Mouse (Mus musculus) embryo, embryonic 10.5 days (tissue): ENCODE results near the gene App.

ENCODE experiments used
- DNase-seq: peaks from one replicate; pipeline ENCODE4 v3.0.0-alpha.2; 2015; ENCODE audit warnings: low spot score

The App gene

GRCm38 (mm10) chr16:85150902-85151301, 22.7 kb downstream of the App start:
- DNase-seq: no peak

DNA sequence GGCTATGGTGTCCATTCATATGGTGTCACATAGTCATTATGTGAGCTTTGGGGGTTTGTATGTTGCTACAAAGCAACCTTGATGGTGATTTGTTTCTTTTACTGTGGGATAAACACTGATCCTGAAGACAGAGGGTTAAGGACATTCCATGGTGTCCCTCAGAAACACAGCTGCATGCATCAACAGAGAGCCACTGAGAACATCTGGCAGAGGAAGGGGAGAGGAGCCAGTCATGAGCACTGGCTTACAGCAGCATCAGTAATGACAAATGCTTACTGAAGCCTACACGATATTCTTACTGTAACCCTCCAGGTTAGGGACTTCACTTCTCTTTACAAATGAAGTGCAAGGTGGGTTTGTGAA, 24.1 kb downstream of the App start:
- DNase-seq: no peak

DNA sequence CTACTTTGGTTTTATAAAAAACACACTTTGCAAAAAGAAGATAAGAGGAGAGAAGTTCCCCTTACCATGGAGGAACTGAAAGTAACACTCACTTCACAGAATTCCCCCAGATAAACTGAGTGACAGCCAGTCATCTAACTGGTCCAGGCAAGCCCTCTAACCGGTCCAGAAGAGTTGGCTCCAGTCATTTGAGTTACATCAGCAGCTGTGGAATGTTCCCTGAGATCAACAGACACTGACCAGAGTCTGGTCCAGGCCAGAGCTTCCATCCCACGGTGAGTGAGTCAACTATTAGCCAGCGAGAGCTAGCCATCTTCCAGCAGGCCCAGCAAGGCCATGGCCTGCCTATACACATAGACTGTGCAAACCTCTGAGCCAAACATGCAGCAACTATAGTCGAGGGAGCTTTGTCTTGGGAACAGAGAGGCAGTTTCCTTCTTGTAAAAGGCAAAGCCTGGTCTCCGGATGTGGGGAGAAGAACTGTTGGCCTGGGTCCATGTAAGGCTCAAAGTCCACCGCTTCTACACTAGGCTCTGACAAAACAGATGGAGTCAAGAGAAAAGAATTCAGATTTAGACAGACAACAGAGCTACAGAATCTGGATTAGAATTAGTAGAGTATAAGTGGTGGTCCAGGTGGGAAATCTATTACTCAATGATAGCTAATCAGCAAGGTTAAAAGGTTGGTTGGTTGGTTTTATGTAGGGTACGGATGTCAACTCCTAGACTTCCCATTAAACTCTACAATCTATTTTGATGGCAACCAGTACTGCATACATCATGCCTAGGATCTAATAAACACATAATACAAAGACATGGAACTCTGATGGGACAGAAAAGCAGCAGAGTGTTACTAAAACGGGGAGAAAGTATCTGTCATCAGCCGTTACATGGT, 24.7 kb downstream of the App start:
- no peak for DNase-seq

DNA sequence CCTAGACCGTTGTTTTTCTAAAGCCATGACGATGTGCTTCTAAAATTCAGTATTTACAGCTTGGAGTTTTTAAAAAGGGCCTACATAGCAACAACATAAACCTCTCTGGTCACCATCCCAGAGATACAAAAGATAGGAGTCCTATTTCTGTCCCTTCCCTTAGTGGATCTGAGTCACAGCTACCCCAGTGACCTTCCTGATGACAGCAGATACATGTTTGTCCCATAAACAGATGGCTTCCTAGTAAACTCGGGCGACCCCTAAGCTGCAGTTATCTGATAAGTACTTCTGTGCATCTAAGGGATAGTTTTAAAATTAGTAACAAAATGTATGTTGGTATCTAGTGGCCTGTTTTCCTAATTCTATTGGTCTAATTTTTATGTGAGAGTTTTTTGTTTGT, 26.1 kb downstream of the App start:
- DNase-seq: no peak

DNA sequence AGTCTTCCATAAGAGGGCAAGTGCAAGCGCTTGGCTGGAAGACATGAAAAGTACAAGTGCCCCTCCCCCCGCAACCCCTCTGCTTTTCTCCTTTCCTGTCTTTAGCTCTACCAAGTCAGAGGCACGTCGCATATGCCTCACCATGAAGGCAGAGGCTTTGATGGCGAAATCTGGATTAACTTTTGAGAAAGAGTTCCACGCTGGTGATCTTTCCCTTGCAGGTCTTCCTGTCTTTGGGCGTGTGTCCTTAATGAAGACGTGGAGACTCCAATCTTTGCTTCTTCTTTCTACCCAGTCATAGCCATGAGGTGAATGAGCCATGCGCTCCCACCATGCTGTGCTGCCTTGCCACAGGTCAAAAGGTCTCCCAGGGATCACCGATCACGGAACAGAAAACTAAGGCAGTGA, 27.8 kb downstream of the App start:
- DNase-seq: no peak

DNA sequence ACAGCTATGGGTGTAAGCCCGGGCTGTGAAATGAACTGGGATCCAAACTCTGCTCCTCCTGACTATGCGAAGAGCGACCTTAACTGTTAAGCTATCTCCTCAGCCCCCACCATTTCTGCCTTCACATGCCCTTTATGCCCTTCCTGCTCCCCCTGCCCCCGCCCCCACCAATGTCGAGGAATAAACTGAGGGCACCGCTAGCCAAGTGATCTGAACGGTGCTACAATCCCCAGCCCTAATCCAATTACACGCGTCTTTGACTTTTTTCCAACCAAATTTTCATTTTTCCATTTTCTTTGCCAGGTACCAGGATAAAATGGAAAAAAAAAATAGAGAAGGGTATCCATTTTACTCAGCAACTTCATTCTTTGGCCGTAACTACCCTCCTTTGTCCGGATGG, 28.2 kb downstream of the App start:
- no peak for DNase-seq

DNA sequence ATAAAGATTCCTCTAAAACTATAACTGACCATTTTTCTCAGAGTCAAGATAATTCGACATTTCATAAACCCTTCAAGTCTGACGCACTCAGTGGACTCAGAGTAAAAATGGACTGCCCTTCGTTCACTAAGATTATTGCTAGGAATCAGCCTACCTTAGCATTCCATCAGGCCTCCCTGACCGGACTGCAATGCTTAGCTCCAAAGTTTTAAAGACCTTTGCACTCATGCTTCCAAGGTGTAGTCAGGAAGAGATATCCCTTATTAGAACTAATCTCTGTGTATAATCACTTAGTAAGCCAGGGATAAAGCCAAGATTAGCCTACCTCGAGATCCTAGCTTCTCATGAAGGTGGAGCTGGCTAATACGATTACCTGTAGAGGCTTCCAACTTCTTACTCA, 29.2 kb downstream of the App start:
- no peak for DNase-seq

DNA sequence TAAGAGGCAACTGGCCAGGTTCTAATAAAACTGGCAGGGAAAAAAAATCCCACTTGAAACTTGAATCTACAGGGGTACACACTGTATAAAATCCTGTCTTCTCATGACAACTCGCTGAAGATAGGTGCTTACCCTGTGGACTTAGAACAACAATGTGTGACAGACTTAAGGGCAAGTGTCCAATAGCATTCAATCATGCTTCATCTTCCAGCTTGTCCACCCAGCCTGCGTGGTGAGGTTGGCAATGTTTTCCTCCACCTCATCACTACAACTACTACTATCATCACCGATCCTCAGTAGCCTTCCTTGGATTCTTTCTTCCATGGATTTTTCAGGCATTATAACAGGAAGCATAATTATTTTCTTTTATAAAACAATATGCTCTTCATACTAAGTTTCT, 29.7 kb downstream of the App start:
- no peak for DNase-seq

DNA sequence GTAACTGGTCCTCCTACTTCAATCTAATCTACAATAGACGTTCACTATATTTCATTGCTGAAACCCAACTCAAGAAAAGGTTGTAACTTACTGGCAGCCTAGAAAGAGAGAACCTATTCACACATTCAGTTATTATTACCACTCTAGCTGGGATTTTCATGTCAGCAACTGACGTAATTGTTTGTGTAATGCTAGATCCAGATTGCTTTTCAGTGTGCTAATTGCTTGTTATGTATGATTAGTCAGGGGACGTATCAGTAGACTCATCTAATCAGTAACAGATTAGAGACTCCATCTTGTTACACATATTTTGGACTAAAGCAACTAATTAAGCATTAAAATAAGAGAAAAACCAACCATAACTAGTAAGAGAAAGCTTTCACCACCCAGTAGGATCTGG, 30.4 kb downstream of the App start:
- no peak for DNase-seq

GRCm38 (mm10) chr16:85141404-85141803, 32.2 kb downstream of the App start:
- DNase-seq: no peak

- peak; percentile 63 for DNase-seq
Observed at GRCm38 (mm10) chr16:85139178-85139604, 34.4 kb downstream of the App start.

DNA sequence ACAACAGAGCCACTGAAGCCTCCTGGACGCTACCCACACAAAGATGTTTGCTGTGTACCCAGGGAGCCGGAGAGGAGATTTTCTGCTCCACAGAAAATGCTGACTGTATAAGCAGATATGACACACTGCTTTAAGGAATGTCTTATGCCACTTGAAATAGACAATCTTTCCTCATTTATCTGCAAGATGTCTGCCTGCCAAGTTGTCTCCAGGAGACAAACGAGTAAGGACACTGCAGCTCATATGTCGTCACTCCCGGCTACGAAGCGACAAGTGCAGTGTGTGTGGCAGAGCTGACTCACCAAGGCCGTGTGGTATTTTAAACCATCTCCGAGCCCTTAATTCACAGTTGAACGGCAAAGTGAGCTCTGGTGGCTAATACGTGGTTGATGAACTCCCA, 36.2 kb downstream of the App start:
- no peak for DNase-seq

- no peak for DNase-seq
Observed at GRCm38 (mm10) chr16:85136046-85136445, 37.5 kb downstream of the App start.

GRCm38 (mm10) chr16:85133468-85133881, 40.1 kb downstream of the App start:
- peak; percentile 67 for DNase-seq

DNA sequence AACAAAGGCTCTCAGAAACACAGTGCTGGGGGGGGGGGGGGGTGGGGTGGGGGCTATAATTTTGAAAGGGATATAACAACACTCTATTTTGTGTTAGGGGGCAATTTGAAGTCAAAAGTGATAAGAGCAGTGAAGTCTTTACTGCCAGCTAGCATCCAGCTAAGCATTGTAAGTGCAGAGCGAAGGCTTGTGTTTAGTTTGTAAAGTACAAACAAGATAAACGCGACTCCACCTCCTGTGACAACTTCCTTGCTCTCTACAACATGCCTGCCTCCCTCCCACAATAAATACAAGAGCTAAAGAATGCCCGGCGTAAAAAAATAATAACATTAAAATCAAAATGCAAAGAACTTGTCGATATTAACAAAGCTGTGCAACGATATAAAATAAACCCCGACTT, 40.5 kb downstream of the App start:
- no peak for DNase-seq

- no peak for DNase-seq
Observed at GRCm38 (mm10) chr16:85132182-85132581, 41.4 kb downstream of the App start.

DNA sequence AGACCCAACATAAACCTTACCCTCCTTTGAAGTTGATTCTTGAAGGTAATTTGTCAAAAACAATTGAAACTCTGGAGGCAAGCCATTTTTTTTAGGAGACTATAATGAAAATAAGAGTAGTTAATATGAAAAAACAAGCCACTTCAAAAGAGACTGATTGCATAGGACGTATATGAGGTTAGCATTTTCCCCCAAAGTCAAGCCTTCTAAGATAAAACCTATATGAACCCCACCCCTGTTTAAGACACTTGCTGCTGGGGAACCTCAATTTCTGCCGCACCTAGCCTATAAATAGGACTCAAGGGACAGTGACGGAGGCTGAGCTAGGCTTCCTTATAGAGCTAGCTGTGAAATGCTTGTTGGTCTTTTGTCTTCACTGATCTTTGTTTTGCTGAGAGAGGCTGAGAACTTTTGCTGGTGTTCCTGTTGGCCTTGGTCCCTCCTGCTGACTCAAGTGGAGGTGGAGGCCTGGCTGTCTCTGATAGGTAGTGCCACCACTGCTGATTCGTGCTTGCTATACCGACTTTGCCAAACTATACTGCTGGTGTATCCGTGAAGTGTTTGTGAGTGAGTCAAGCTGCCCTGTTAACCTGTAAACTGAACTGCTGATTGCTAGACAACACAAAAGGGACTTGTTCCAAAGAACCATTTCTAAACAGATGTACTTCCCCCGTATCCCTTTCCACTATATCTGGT, 42.6 kb downstream of the App start:
- DNase-seq: no peak

GRCm38 (mm10) chr16:85128693-85129657, 44.6 kb downstream of the App start:
- DNase-seq: peak; percentile 76

- peak; percentile 77 for DNase-seq
Observed at GRCm38 (mm10) chr16:85128347-85128664, 45.3 kb downstream of the App start.

DNA sequence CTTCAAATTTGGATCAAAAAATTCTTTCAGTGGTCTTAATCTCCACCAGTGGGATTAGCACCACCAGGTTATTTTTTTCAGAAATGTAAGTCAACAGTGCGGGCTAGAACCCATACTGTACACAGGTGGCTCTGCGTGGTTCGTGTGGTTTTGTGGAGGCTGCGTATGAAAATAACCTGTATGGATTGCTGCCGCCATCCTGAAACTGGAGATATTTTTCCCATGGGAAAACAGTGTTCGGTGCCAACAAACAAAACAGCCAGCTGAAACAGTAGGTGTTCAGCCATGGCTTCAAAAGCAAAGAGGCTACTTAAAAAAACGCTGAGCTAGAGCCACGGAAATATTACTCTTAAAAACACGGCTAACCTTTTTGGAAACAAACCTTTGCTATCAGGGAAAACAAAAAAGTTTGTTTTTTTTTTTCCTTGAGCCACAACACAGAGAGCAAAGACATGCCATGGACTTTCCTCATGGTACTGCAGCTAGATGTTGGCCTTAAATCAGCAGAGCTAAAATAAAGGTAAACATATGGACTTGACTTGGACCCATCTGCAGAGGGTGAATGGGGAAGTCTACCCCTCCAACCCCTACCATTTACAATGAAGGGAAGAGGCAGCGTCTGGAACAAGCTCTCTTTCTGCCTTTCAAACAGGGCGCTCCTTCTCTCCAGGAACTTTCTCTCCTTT, 45.8 kb downstream of the App start:
- DNase-seq: no peak

DNA sequence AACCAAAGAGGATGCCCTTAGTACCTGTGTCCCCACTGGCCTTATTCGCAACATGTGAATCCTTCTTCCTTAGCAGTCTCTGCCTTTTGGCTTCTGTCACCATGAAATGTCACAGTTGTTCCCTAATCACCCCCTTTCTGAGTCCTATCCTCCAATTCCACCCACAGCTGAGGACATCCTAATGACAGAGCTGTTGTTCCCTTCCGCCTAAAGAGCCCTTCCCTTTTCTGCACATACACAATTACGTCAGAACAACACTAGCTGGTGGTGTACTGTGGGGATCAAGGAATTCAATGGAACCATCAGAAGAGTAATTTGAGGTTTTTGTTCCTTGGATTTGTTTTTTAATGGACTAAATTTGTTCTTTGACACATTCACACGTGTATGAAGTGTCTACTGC, 48.9 kb downstream of the App start:
- no peak for DNase-seq

DNA sequence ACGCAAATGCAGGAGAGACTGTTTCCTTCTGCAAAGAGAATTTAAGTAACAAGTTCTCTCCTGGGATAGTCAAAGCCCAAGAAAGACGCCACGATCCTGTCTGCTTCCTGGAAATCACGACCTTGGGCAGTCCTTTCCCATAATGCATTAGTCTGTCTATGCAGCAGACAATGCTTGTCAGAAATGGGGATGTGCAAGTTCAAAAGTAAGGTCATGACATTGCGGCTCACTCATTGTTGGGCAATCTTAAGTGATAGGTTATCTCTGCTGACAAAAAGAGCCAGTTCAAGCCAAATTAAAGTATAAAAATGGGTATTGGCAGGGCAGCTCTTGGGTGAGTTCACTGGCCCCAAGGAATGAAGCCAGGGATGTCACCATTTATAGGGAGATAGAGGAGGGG, 51.6 kb downstream of the App start:
- no peak for DNase-seq
